Mouse (Mus musculus): ENCODE data around the gene Fdxr.
A peak's percentile ranks its signal among the peaks of the same experiment; 100 is the strongest.

The Fdxr gene

GRCm38 (mm10) chr11:115276780-115277603 is at the start of gene Fdxr:
Fdxr (minus strand) TSS chr11:115277050.
- peak; percentile 89 for DNase-seq (ENCODE audit: low spot score)

DNA sequence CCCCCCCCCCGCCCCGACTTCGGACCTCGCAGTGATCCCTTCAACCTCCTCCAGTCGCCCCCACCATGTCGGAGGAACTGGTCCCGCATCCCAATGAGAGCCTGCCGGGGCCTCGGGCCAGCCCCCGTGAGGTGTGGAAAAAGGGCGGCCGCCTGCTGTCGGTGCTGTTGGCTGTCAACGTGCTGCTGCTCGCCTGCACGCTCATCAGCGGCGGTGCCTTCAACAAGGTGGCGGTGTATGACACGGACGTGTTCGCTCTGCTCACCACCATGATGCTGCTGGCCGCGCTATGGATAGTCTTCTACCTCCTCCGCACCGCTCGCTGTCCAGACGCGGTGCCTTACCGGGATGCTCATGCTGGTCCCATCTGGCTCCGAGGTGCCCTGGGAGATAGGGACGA is 46.5 kb upstream of the Fdxr start:
- no peak for DNase-seq (ENCODE audit: low spot score)

GRCm38 (mm10) chr11:115321906-115322693 is 45.2 kb upstream of the Fdxr start, which contains the start of gene Ush1g:
Ush1g (minus strand) TSS chr11:115322041.
- no peak for DNase-seq (ENCODE audit: low spot score)

DNA sequence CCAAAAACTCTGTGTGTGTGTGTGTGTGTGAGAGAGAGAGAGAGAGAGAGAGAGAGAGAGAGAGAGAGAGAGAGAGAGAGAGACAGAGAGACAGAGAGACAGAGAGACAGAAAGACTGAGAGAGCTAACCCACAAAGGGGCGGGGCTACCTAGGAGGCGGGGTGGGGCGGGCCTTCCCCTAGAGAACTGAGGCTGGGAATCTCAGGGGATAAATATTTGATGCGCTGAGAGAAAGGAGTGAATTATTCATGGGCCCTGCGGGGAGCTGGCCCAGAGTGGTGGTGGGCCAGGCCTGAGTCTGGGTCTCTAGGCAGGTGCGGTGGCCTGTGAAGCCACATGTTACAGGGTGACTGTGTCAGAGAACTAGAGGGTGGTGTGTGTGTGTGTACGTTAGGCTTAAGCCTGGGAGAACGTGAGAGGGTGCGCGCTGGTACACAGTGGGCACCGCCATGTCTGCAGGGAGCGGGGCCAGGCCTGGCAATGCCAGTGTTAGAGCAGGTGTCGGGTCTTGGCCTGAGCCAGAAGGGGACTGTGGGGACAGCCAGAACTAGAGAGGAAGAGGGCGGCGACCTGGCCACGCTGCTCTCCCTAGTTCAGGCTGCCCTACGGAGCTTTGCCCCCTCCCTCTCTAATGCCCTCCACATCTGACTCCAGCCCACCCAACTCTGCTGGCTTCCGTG is 43.0 kb upstream of the Fdxr start:
- no peak for DNase-seq (ENCODE audit: low spot score)

GRCm38 (mm10) chr11:115318245-115319027 is 41.6 kb upstream of the Fdxr start:
- DNase-seq (ENCODE audit: low spot score) = no peak

DNA sequence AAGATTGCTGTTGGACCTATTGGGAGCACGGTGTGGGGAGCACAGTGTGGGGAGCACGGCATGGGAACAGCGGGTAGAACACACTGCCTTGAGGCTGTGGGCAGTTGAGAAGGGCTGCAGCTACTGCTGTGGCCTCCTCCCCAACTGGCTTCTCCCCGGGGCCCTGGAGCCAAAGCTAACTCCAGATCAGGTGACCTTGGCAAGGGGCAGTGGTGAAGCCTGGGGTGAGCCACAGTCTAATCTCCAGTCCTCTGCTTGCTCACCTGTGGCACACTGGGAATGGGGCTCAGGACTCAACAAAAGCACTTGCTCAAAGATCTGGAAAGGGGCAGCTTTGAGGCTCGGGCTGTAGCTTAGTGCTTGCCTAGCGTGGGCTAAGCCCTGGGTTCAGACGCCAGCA is 40.4 kb upstream of the Fdxr start:
- DNase-seq (ENCODE audit: low spot score) = no peak

GRCm38 (mm10) chr11:115314249-115314648 is 37.4 kb upstream of the Fdxr start:
- DNase-seq (ENCODE audit: low spot score) = no peak

- no peak for DNase-seq (ENCODE audit: low spot score)
Observed at GRCm38 (mm10) chr11:115308781-115309180, 31.9 kb upstream of the Fdxr start.

GRCm38 (mm10) chr11:115306863-115307262 is 30.0 kb upstream of the Fdxr start, which contains the start of gene Otop2:
Otop2 (plus strand) TSS chr11:115307163.
- DNase-seq (ENCODE audit: low spot score) = no peak

- no peak for DNase-seq (ENCODE audit: low spot score)
Observed at GRCm38 (mm10) chr11:115303167-115303566, 26.3 kb upstream of the Fdxr start.

DNA sequence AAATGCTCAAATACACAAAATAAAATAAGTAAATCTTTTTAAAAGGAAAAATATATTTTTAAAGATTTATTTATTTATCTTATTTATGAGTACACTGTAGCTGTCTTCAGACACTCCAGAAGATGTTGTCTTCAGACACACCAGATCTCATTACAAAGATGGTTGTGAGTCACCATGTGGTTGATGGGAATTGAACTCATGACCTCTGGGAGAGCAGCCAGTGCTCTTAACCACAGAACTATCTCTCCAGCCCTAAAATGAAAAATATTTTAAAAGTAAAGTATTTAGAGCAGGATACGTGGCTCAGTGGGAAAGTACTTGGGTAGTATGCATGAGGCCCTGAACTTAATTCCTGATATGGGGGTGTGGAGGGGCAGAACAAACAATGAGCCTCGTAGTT is 24.5 kb upstream of the Fdxr start:
- no peak for DNase-seq (ENCODE audit: low spot score)

DNA sequence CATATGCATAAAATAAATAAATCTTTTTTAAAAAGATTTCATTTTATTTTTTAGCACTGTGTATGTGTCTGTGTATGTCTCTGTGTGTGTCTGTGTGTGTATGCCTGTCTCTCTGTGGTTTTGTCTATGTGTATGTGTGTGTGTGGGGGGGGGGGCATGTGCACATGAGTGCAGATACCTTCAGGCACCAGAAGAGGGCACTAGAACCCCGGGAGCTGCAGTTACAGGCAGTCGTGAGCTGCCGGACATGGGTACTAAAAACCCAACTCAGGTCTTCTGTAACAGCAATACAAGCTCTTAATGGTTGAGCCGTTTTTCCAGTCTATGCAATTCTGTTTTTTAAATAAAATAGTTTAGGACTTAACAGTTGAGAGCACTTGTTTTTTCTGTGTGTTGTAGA is 23.9 kb upstream of the Fdxr start:
- no peak for DNase-seq (ENCODE audit: low spot score)

DNA sequence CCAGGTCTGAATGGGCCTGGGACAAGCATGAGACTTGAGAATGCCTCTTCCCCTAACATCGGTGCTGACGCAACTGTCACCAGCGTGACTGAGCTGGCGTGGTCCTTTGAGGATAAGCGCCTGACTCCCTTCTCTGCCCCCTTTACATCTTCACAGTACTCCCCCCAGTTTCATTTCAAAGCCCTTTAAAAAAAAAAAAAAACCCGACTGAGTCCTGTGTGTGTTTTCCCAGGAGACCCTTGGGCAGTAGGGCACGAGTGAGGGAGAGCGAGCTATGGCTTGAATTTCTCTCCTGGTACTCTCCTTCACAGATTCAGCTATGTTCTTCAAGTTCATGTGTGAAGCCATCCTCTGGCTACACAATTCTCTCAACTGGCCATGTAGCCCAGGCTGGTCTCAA is 21.3 kb upstream of the Fdxr start:
- DNase-seq (ENCODE audit: low spot score) = no peak

DNA sequence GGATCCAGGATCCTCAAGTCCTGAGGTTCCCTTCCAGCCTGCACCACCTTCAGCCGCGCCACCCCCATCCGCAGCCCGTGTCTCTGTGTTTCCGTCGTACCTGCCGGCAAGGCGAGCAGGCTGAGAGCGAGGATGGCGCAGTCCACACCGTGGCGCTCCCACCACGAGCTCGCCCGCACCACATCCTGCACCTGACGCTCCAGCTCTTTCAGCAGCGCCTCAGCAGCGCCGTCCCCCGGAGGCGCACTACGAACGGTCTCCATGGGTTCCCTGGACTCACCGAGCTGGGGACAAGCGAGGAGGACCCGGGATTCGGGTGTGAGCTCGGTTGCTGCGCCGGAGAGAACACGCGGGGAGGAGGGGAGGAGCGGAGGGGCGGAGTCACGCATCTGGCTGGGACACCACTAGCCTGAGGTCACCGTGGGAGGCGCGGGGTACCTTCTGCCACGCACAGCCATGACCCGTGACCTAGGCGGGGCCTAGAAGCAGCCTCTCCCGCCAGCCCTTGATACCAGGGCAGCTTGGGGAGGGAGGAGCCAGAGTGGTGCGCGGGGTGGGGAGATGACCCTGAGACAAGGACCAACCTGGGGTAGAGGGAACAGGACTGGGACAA is 20.5 kb upstream of the Fdxr start, which contains the start of gene Fads6:
Gene Fads6 (minus strand): TSS at position 450 of the 613 bp plus-strand sequence.
- no peak for DNase-seq (ENCODE audit: low spot score)

DNA sequence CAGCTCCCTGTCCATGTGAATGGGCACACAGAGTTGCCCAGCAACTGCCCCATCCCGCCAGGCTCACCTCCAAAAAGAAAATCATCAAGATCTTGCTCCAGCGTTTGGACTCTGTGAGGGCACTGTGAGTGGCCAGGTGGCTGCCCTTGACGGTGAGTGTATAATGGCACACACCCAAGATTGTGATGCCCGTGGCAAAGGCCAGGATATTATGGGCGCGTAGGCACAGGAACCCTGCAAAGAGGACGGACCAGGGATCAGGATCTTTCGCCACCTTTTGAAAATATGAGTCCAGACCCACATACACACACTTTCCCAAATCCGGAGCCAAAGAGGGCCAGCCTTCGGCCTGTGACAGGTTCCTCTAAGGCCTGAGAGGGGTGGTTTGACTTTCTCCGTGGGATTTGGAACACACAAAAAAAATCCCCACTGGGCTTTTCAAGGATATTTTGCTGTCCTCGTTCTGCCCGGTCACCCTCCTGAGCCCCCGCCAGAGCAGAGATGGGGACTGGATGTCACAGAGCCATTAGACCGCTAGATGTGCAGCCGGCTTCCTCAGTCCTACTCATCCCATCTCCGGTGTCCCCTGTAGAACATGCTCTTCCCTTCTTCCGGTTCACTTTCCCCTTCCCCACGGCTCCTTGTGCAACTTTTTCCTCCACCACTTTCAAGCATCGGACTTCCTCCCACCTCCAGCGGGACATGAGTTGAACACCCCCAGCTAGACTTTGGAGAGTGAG is 19.8 kb upstream of the Fdxr start:
- DNase-seq (ENCODE audit: low spot score) = no peak

GRCm38 (mm10) chr11:115295939-115296338 is 19.1 kb upstream of the Fdxr start:
- no peak for DNase-seq (ENCODE audit: low spot score)

DNA sequence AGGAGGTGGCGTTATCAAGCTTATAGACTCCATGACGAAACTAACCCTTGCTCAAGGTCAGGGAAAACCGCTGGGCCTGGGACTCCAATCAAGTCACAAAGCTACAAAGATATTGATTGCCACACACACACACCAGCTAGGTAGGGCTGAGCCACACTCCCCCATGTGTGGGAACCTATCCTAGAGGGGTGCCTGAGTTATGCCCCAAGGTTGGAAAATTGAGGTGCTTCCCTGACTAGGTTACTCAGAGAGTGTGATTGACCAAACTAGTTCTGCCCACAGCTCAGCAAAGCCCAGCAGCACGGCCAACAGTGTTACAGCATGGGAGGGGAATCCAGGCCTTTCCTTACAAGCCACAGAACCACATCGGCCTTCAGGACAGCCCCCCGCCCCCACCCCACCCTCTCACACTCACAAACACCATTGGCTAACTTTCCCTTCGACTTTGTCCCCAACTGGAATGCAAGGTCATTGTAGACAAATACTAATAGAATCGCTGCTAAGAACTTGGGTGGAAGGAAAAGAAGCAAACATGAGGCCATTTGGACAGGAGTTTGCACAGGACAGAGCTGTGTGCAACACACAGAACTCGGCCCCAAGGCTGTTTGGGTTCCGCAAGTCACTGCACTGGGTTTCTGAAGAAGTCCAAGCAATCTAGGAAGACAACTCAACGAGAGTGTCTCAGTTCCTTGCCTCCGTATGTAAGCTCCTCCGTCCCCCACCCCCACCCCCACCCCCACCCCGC is 16.0 kb upstream of the Fdxr start:
- no peak for DNase-seq (ENCODE audit: low spot score)

- no peak for DNase-seq (ENCODE audit: low spot score)
Observed at GRCm38 (mm10) chr11:115291503-115291902, 14.7 kb upstream of the Fdxr start.

DNA sequence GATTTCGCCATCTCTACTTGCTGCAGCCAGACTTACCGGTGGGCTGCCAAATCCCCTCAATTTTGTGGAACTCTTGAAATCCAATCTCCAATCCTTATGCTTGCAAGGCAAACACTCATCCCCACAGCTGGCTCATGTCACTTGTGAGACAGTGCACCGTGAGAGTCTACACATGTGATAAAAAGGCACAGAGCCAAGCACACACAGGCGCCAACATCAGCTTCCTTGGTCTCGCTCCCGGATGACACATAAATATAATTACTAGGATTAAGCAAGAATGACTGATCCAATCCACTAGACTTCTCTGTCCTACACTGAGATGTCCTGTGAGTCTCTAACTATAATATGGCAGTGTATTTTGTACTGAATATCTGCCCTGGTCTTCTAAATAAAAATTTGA is 14.1 kb upstream of the Fdxr start:
- no peak for DNase-seq (ENCODE audit: low spot score)

- DNase-seq (ENCODE audit: low spot score) = no peak
Observed at GRCm38 (mm10) chr11:115290314-115290713, 13.5 kb upstream of the Fdxr start.

All from urinary bladder, postnatal 10 days (tissue).